Mouse (Mus musculus): ENCODE measurements around the gene Chmp1a. TPM values are rescaled to one million over a fixed set of nuclear protein-coding genes. Genes with fewer than 3 reads are reported as not detected.
"Not testable (repeated sequence)": the region's sequence is repeated elsewhere in the genome, so short reads cannot be mapped to it uniquely, and the experiment has no call there.

Chmp1a gene
- total and polyA plus RNA-seq, 3 experiments: 56.3 to 63.9 (median 58.3) TPM

DNA sequence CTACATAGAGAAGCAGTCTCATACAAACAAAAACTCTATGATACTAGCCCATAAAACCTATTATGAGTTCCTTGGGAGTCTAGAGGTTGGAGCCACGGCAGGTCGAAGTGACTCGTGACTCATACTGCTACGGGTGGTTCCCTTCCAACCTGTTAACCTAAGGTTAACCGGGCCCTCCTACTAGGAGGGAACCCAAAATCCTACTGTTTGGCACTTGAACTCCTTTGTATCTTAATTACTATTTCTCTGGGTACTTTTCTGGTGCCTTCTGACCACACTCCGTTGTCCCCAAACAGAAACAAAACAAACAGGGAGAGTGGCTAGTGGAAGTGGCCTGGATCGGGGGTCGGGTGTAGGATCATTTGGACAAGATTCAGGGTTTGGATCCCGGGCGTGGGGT lies 687 bp downstream of the Chmp1a start:
- 27% methylated on average over 10 of the region's 10 CpGs for WGBS
- peak overlapping the region; percentile 93 for H3K27ac ChIP-seq
- DNase-seq: no peak
- no peaks in the 10 kb centered on the region for H3K79me2 ChIP-seq (replicated peaks; ENCODE audit: control insufficient read depth, insufficient read depth, low read length)
- peaks cover 3% of the 10 kb centered on the region; the same call in 1 of the 2 replicates for H3K4me1 ChIP-seq (ENCODE audit: control insufficient read depth, insufficient read depth, low read length)
- no peaks in the 10 kb centered on the region for H3K27me3 ChIP-seq (ENCODE audit: control insufficient read depth, insufficient read depth, low read length)
- H3K9ac ChIP-seq (ENCODE audit: low read depth, low read length): peak overlapping the region; percentile 90
- H3K4me3 ChIP-seq: peak overlapping the region; percentile 82
- TF ChIP-seq POLR2A (IDR thresholded peaks at IDR 0.05; ENCODE audit: insufficient read depth, low read depth, low read length): no peak
- TF ChIP-seq EP300 (IDR thresholded peaks at IDR 0.05; ENCODE audit: insufficient read depth, low read depth, low read length): no peak
- no peak for TF ChIP-seq CTCF (IDR thresholded peaks at IDR 0.05)
- intact Hi-C loops (cut with DNase I): loop anchor here (2.0 to 10.0 kb wide), 3 partner anchors 43 to 737 kb away; partner anchors contain the start of genes Ctu2, Rnf166, Vps9d1 and Zfp276
- H3K36me3 ChIP-seq (ENCODE audit: control insufficient read depth, insufficient read depth, low read length): no peaks in the 10 kb centered on the region

GRCm38 (mm10) chr8:123203571-123203970 lies 9.0 kb downstream of the Chmp1a start:
- no peak overlapping the region for H3K4me3 ChIP-seq
- H3K9ac ChIP-seq (ENCODE audit: low read depth, low read length): no peak overlapping the region
- no peaks in the 10 kb centered on the region for H3K79me2 ChIP-seq (replicated peaks; ENCODE audit: control insufficient read depth, insufficient read depth, low read length)
- no peaks in the 10 kb centered on the region for H3K27me3 ChIP-seq (ENCODE audit: control insufficient read depth, insufficient read depth, low read length)
- TF ChIP-seq CTCF (IDR thresholded peaks at IDR 0.05) (no peak), POLR2A (IDR thresholded peaks at IDR 0.05; ENCODE audit: insufficient read depth, low read depth, low read length) (no peak), EP300 (IDR thresholded peaks at IDR 0.05; ENCODE audit: insufficient read depth, low read depth, low read length) (no peak)
- intact Hi-C loops (cut with DNase I): loop anchor here (2.0 to 5.0 kb wide), 2 partner anchors 97 to 366 kb away; no protein-coding TSS in a partner anchor
- H3K36me3 ChIP-seq (ENCODE audit: control insufficient read depth, insufficient read depth, low read length): no peaks in the 10 kb centered on the region
- 76% methylated on average over 3 of the region's 3 CpGs for WGBS
- no peaks in the 10 kb centered on the region for H3K4me1 ChIP-seq (ENCODE audit: control insufficient read depth, insufficient read depth, low read length)
- H3K27ac ChIP-seq: no peak overlapping the region
- DNase-seq: no peak

DNA sequence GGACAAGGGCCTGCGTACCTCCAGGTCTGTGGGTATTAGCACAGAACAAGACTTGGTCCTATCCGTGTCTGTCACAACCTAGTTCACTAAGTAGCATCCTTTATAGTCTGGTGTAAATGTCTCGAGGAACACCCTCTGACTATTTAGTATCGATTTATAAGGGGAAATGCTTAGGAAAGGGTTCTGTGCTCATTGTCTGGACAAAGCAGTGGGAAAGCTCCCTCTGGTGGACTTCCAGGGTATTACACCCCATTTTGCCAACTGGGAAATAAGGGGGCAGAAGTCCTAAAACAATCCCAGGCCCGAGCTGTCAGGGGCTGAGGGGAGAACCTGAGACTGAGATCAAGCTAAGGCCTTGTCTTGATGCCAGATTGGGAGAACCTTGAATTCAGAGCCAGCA lies 10.3 kb downstream of the Chmp1a start:
- Histone ChIP-seq H3K27me3 (ENCODE audit: control insufficient read depth, insufficient read depth, low read length) (no peaks in the 10 kb centered on the region), H3K36me3 (ENCODE audit: control insufficient read depth, insufficient read depth, low read length) (no peaks in the 10 kb centered on the region), H3K4me3 (no peak overlapping the region), H3K9ac (ENCODE audit: low read depth, low read length) (no peak overlapping the region), H3K79me2 (replicated peaks; ENCODE audit: control insufficient read depth, insufficient read depth, low read length) (no peaks in the 10 kb centered on the region), H3K4me1 (ENCODE audit: control insufficient read depth, insufficient read depth, low read length) (no peaks in the 10 kb centered on the region), H3K27ac (no peak overlapping the region)
- 24% methylated on average over 5 of the region's 5 CpGs for WGBS
- TF ChIP-seq POLR2A (IDR thresholded peaks at IDR 0.05; ENCODE audit: insufficient read depth, low read depth, low read length) (no peak), EP300 (IDR thresholded peaks at IDR 0.05; ENCODE audit: insufficient read depth, low read depth, low read length) (no peak), CTCF (IDR thresholded peaks at IDR 0.05) (peak; percentile 97)
- peak; percentile 55 to 75 for DNase-seq
- intact Hi-C loops (cut with DNase I): loop anchor here (2.0 to 5.0 kb wide), 2 partner anchors 95 to 365 kb away; no protein-coding TSS in a partner anchor

DNA sequence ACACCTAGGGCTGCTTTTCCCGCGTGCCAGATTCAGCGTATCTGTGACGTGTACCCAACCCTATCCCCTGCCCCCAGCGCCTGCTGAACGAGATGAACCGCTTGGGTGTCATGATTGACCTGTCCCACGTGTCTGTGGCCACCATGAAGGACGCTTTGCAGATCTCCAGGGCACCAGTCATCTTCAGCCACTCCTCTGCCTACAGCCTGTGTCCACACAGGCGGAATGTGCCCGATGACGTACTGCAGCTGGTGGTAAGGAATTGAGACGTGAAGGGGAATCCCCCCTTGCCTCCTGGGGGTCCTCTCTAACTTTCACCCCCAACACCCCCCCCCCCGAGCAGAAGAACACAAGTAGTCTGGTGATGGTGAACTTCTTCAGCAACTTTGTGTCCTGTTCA lies 12.7 kb downstream of the Chmp1a start:
- H3K27ac ChIP-seq: no peak overlapping the region
- TF ChIP-seq CTCF (IDR thresholded peaks at IDR 0.05) (no peak), EP300 (IDR thresholded peaks at IDR 0.05; ENCODE audit: insufficient read depth, low read depth, low read length) (no peak), POLR2A (IDR thresholded peaks at IDR 0.05; ENCODE audit: insufficient read depth, low read depth, low read length) (no peak)
- H3K36me3 ChIP-seq (ENCODE audit: control insufficient read depth, insufficient read depth, low read length): no peaks in the 10 kb centered on the region
- intact Hi-C loops (cut with DNase I): loop anchor here (5.0 kb wide), 1 partner anchor 363 kb away; no protein-coding TSS in a partner anchor
- no peak overlapping the region for H3K9ac ChIP-seq (ENCODE audit: low read depth, low read length)
- no peaks in the 10 kb centered on the region for H3K27me3 ChIP-seq (ENCODE audit: control insufficient read depth, insufficient read depth, low read length)
- DNase-seq: no peak
- H3K4me3 ChIP-seq: no peak overlapping the region
- WGBS: 58% methylated on average over 14 of the region's 14 CpGs
- H3K4me1 ChIP-seq (ENCODE audit: control insufficient read depth, insufficient read depth, low read length): no peaks in the 10 kb centered on the region
- H3K79me2 ChIP-seq (replicated peaks; ENCODE audit: control insufficient read depth, insufficient read depth, low read length): no peaks in the 10 kb centered on the region

GRCm38 (mm10) chr8:123197016-123197415 lies 15.5 kb downstream of the Chmp1a start:
- DNase-seq; H3K27me3 ChIP-seq (ENCODE audit: control insufficient read depth, insufficient read depth, low read length); H3K4me3 ChIP-seq; H3K36me3 ChIP-seq (ENCODE audit: control insufficient read depth, insufficient read depth, low read length); H3K27ac ChIP-seq; H3K9ac ChIP-seq (ENCODE audit: low read depth, low read length); H3K79me2 ChIP-seq (replicated peaks; ENCODE audit: control insufficient read depth, insufficient read depth, low read length); intact Hi-C loops (cut with DNase I); H3K4me1 ChIP-seq (ENCODE audit: control insufficient read depth, insufficient read depth, low read length): not testable (repeated sequence)
- 75% methylated on average over 5 of the region's 5 CpGs for WGBS

- Histone ChIP-seq H3K4me1 (ENCODE audit: control insufficient read depth, insufficient read depth, low read length) (peaks cover 4% of the 10 kb centered on the region), H3K9ac (ENCODE audit: low read depth, low read length) (no peak overlapping the region), H3K27me3 (ENCODE audit: control insufficient read depth, insufficient read depth, low read length) (no peaks in the 10 kb centered on the region), H3K4me3 (no peak overlapping the region), H3K36me3 (ENCODE audit: control insufficient read depth, insufficient read depth, low read length) (no peaks in the 10 kb centered on the region), H3K27ac (no peak overlapping the region), H3K79me2 (replicated peaks; ENCODE audit: control insufficient read depth, insufficient read depth, low read length) (no peaks in the 10 kb centered on the region)
- no peak for TF ChIP-seq CTCF (IDR thresholded peaks at IDR 0.05)
- TF ChIP-seq EP300 (IDR thresholded peaks at IDR 0.05; ENCODE audit: insufficient read depth, low read depth, low read length): no peak
- TF ChIP-seq POLR2A (IDR thresholded peaks at IDR 0.05; ENCODE audit: insufficient read depth, low read depth, low read length): no peak
- intact Hi-C loops (cut with DNase I): no loop called here
- no peak for DNase-seq
- 89% methylated on average over 9 of the region's 9 CpGs for WGBS
Measured at GRCm38 (mm10) chr8:123193771-123194170, 18.8 kb downstream of the Chmp1a start.
